Mouse (Mus musculus) stomach, adult 2 months (tissue): Measurements from ENCODE around the gene Camkmt. TPM values are rescaled to one million over a fixed set of nuclear protein-coding genes. Genes with fewer than 3 reads are reported as not detected.

Experiments used
- polyA plus RNA-seq: library from polyadenylated mRNA; depleted of rRNA; stranded (reverse); fragments of >200 nt; gene quantifications from 2 replicates; pipeline ENCODE4 v1.2.3, GENCODE M21; 2012; rRNA removed

Camkmt gene
- polyA plus RNA-seq, result 1.7 and 2.5 TPM in 2 replicates

GRCm38 (mm10) chr17:85090120-85091099, at the start of gene Camkmt, which contains the start of gene Prepl:
Camkmt (plus strand) TSS chr17:85090552.
Prepl (minus strand) TSS chr17:85090241.

Other genes with a start within 250 kb of the Camkmt start
- 3.9 and 4.0 TPM in 2 replicates for gene Ppm1b, start 133.8 kb upstream of the Camkmt start, polyA plus RNA-seq
- 0.04 and 0.09 TPM in 2 replicates for gene Slc3a1, start 62.2 kb upstream of the Camkmt start, polyA plus RNA-seq
- gene Prepl, start 311 bp upstream of the Camkmt start, polyA plus RNA-seq, result 1.6 and 3.5 TPM in 2 replicates